Mouse (Mus musculus) small intestine, adult 2 months (tissue): ENCODE measurements around the gene Cnfn. TPM values are rescaled to one million over a fixed set of nuclear protein-coding genes. Genes with fewer than 3 reads are reported as not detected.

ENCODE experiments used
- H3K27ac ChIP-seq: fragments of 200-500 bp; 2 replicates; pipeline ENCODE4 v1.5.1; 2012; ENCODE audit warnings: low read depth, low read length, control low read depth, inconsistent platforms; ENCODE audit not compliant: insufficient read depth
- H3K27me3 ChIP-seq: fragments of 200-500 bp; 2 replicates; pipeline ENCODE4 v1.6.1; 2012; ENCODE audit warnings: mild to moderate bottlenecking, moderate library complexity, low read length, inconsistent platforms; ENCODE audit not compliant: control insufficient read depth, insufficient read depth
- H3K36me3 ChIP-seq: fragments of 200-500 bp; 2 replicates; pipeline ENCODE4 v1.6.1; 2012; ENCODE audit warnings: mild to moderate bottlenecking, low read length, control low read depth, inconsistent platforms; ENCODE audit not compliant: control insufficient read depth, insufficient read depth
- H3K4me1 ChIP-seq: fragments of 200-500 bp; 2 replicates; pipeline ENCODE4 v1.6.1; 2012; ENCODE audit warnings: low read length, inconsistent platforms, mixed read lengths; ENCODE audit not compliant: control insufficient read depth, insufficient read depth, insufficient read length
- H3K4me3 ChIP-seq: fragments of 200-500 bp; 2 replicates; pipeline ENCODE4 v1.5.1; 2012; ENCODE audit warnings: low read depth, mild to moderate bottlenecking, control low read depth, inconsistent platforms, low read length, moderate library complexity
- CTCF ChIP-seq: fragments of 200-500 bp; IDR thresholded peaks from 2 replicates; pipeline ENCODE4 v1.5.1; 2012; ENCODE audit warnings: low read depth, mild to moderate bottlenecking, control low read depth, inconsistent platforms, low read length, moderate library complexity, mixed read lengths; ENCODE audit not compliant: insufficient replicate concordance, insufficient read length; ENCODE audit errors: extremely low read depth
- POLR2A ChIP-seq: fragments of 200-500 bp; IDR thresholded peaks from 2 replicates; pipeline ENCODE4 v1.6.1; 2012; ENCODE audit warnings: low read depth, mild to moderate bottlenecking, control low read depth, inconsistent platforms, low read length, moderate library complexity
- WGBS: fragments of 180-500 bp; shearing (Covaris S2); methylation state at CpG from one replicate; pipeline ENCODE4 v1.1.7; 2018; 5-methylcytosine and 5-hydroxymethylcytosine counted together
- polyA plus RNA-seq: library from polyadenylated mRNA; depleted of rRNA; stranded (reverse); fragments of >200 nt; gene quantifications from 2 replicates; pipeline ENCODE4 v1.2.3, GENCODE M21; 2012

The Cnfn gene
- polyA plus RNA-seq, 1 experiment, result 0.84 TPM

GRCm38 (mm10) chr7:25394754-25395153 is 25.2 kb upstream of the Cnfn start:
- TF ChIP-seq CTCF (no peak), POLR2A (no peak)
- Histone ChIP-seq H3K27me3 (no peaks in the 10 kb centered on the region), H3K36me3 (no peaks in the 10 kb centered on the region), H3K4me1 (peaks cover 36% of the 10 kb centered on the region), H3K27ac (peak overlapping the region; percentile 74), H3K4me3 (peak overlapping the region; percentile 79)
- WGBS, result 10% methylated on average over 7 of the region's 7 CpGs

DNA sequence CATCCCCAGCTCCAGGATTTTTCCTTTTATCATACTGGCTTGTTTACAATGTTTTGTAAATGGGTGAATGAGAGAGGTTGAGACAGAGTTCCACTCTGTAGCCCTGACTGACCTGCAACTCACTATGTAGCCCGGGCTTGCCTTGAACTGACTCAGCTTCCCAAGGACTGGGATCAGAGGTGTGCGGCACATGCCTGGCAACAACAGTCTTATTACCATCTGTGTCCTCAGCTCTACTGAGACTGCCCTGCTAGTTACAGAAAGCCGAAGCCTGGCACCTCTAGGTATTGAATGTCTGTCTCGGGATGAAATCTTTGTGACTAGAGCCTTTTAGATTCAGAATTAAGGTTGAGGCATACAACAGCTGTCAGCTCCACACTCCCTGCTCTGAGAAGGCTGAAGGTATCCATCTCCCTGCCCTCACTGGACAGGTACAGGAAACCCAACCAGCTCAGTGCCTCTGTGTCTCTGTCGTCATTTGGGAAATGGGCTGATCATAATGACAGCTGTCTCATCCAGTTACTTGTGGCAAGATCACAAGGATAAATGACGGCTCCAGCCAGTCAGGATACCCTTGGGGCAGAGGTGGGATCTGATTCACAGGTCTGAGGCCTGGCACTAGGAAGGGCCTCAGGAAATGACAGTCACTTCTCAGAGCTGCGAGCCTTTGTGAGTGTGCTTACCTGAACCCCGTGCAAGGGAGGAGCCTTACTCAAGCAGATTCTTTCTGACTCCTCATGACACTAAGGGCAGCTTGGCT is 24.1 kb upstream of the Cnfn start:
- Histone ChIP-seq H3K27me3 (no peaks in the 10 kb centered on the region), H3K27ac (peak overlapping the region; percentile 46; the same call in 1 of the 2 replicates), H3K36me3 (no peaks in the 10 kb centered on the region), H3K4me3 (peak overlapping the region; percentile 5; the same call in 1 of the 2 replicates), H3K4me1 (peaks cover 39% of the 10 kb centered on the region)
- no peak for TF ChIP-seq POLR2A
- 62% methylated on average over 8 of the region's 8 CpGs for WGBS

GRCm38 (mm10) chr7:25392851-25393250 is 23.3 kb upstream of the Cnfn start:
- TF ChIP-seq CTCF, result no peak
- TF ChIP-seq POLR2A, result no peak
- H3K27me3 ChIP-seq, result no peaks in the 10 kb centered on the region
- peaks cover 46% of the 10 kb centered on the region for H3K4me1 ChIP-seq
- peak overlapping the region; percentile 46 for H3K27ac ChIP-seq
- WGBS, result 87% methylated on average over 7 of the region's 7 CpGs
- peaks cover 7% of the 10 kb centered on the region for H3K36me3 ChIP-seq
- H3K4me3 ChIP-seq, result no peak overlapping the region

DNA sequence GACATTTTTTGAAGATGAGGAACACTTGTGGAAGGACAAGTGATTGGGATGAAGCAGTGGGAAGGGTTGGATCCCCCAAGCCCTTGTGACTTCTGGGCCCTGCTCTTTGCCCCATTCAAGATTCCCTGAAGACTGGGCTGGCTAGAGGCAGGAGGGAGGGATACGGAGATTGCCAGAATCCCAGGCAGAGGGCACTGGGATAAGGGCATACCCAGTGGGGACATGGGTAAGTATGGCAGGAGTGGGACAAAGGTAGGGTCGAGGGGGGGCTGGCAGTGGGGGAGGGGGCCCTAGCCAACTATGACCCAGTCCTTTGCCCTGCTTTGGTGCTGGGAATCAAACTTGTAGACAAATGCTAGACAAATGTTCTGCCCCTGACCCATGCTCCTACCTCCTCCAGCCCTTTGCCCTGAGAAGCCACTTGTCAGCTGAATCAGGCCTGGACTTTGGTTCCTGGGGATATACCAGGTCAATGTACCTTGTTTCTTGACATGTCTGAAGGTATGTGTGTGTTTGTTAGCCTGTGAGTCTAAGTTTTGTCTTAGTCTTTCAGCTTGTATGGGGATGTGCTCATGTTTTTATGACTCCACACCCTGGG is 22.4 kb upstream of the Cnfn start:
- peaks cover 12% of the 10 kb centered on the region for H3K36me3 ChIP-seq
- H3K4me3 ChIP-seq, result no peak overlapping the region
- no peak for TF ChIP-seq CTCF
- no peak for TF ChIP-seq POLR2A
- 72% methylated on average over 2 of the region's 2 CpGs for WGBS
- peak overlapping the region; percentile 46; the same call in 1 of the 2 replicates for H3K27ac ChIP-seq
- H3K4me1 ChIP-seq, result peaks cover 51% of the 10 kb centered on the region
- no peaks in the 10 kb centered on the region for H3K27me3 ChIP-seq

DNA sequence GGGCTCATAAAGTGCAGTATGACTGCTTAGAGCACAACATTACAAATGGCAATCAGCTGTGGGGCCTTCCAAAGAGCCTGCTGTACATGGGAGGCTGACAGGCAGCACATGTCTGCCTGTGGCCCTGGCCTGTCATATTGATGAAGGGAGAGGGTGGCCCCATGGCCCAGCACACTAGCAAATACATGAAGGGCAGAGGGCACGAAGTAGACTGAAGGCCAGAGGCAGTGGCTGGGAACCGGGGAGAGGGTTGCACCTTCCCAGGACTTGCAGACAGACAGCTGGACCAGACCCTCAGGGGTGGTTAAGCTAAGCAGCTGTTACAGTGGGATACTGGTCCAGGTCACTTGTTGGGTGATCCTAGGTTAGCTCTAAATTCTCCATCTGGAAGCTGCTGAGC is 21.5 kb upstream of the Cnfn start:
- peak overlapping the region; percentile 97 for H3K27ac ChIP-seq
- no peaks in the 10 kb centered on the region for H3K27me3 ChIP-seq

DNA sequence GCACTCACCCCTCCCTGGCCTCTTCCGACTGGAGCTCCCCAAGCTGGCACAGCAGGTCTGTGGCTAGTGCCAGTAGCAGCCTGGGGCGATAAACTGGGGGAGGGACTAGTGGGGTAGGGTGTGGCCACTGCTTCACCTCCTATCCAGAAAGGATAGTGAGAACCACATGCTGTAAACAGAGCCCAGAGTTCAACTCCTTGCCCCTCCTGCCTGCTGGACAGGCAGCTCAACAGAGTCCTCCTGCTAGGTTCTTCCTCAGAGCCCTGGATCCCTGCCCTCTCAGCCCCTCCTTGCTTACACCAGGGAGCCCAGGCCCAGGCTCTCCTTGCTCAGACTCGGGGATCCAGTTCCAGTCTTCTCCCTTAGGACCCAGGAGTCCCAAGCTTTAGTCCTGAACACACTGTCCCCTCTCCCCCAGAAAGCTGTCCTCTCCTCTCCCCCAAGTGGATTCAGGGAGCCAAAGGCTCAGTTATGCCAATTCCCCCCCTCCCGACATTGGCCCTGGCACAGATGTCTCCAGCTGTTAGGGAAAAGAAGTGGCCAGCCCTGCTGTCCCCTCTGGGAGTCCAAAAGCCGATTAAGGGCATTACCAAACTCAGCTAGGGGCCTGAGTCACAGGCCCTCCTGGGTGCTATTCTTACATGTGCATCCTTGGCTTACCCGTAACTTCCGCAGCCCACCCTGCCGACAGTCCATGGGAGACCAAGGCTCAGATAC is 20.7 kb upstream of the Cnfn start:
- H3K27ac ChIP-seq, result peak overlapping the region; percentile 97
- peak overlapping the region; percentile 65 for H3K4me3 ChIP-seq
- 35% methylated on average over 8 of the region's 8 CpGs for WGBS
- H3K27me3 ChIP-seq, result no peaks in the 10 kb centered on the region
- TF ChIP-seq CTCF (no peak), POLR2A (peak; percentile 88; the same call in 1 of the 2 replicates)
- peaks cover 20% of the 10 kb centered on the region for H3K36me3 ChIP-seq
- H3K4me1 ChIP-seq, result peaks cover 60% of the 10 kb centered on the region

More for the DNA sequence above, 21.5 kb upstream of the Cnfn start:
- Histone ChIP-seq H3K36me3 (peaks cover 15% of the 10 kb centered on the region), H3K4me3 (no peak overlapping the region), H3K4me1 (peaks cover 52% of the 10 kb centered on the region)
- no peak for TF ChIP-seq POLR2A
- no peak for TF ChIP-seq CTCF
- 58% methylated on average over 2 of the region's 2 CpGs for WGBS

- peaks cover 33% of the 10 kb centered on the region for H3K36me3 ChIP-seq
- WGBS, result 78% methylated on average over 7 of the region's 7 CpGs
- TF ChIP-seq POLR2A (no peak), CTCF (no peak)
- H3K27ac ChIP-seq, result peak overlapping the region; percentile 97
- H3K4me3 ChIP-seq, result peak overlapping the region; percentile 47
- peaks cover 61% of the 10 kb centered on the region for H3K4me1 ChIP-seq
- no peaks in the 10 kb centered on the region for H3K27me3 ChIP-seq
These were observed 19.4 kb upstream of the Cnfn start for GRCm38 (mm10) chr7:25388916-25389315.
